Mouse (Mus musculus): ENCODE measurements at regions not wholly inside any gene's neighbourhood (a gene's known extent, or its start where the extent isn't known, plus 50 kb on each side); places are given as distances from the start of the nearest gene placed in this dataset.

GRCm38 (mm10) chr14:45056291-45056690 lies 68.3 kb downstream of the Ptger2 start:
- ATAC-seq (ENCODE audit: extremely low read depth, insufficient number of reproducible peaks, low FRiP score, poor library complexity, severe bottlenecking): no peak

DNA sequence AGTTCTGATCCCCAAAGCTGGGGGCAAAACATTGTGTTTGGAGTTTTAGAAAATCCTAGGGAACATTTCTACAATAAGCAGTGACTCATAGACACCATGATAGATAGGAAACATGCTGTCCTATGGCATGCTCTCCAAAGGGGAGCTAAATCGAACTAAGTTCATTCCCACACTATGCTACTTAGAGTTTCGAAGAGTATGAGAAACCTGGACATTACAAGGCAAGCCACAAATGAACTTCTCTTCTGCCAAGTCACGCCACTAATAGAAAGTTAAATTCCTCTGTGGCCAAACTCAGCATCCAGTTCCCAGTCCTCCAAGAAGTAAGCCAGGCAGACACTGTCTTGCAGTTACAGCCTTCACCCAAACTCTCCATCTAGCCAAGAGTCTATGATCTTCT lies 73.7 kb downstream of the Ptger2 start:
- no peak for ATAC-seq (ENCODE audit: extremely low read depth, insufficient number of reproducible peaks, low FRiP score, poor library complexity, severe bottlenecking)

GRCm38 (mm10) chr14:45064498-45064897 lies 76.5 kb downstream of the Ptger2 start:
- ATAC-seq (ENCODE audit: extremely low read depth, insufficient number of reproducible peaks, low FRiP score, poor library complexity, severe bottlenecking): no peak

DNA sequence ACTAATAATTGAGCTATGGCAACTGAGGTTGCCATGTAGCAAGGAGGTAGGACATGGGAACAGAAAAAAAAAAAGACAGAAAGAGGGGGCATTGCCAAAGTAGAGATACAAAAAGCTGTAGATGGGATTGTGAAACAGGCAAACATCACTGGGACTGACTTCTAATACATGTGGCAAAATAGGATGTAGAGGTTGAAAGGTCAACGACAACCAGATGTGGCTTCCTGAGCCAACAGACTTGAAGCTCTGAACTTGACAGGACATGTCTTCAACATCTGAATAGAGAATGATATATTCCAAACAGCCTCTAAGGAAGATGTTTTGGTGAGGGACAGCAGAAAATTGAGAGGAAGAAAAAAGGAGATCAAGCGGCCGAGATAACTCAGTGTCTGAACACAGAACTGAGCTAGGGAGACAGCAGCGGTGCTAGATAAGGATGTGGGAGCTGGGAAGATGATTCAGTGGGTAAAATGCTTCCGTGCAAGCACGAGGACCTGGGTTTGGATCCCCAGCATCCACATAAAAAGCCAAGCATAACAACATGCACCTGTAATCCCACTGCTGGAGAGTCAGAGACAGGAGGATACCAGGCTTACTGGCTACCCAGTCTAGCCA lies 81.7 kb downstream of the Ptger2 start:
- ATAC-seq (ENCODE audit: extremely low read depth, insufficient number of reproducible peaks, low FRiP score, poor library complexity, severe bottlenecking): no peak

- ATAC-seq (ENCODE audit: extremely low read depth, insufficient number of reproducible peaks, low FRiP score, poor library complexity, severe bottlenecking): no peak; the same call in 1 of the 2 replicates
Measured at GRCm38 (mm10) chr14:45074902-45075488, 87.0 kb downstream of the Ptger2 start.

GRCm38 (mm10) chr14:45077216-45077615 lies 89.2 kb downstream of the Ptger2 start:
- ATAC-seq (ENCODE audit: extremely low read depth, insufficient number of reproducible peaks, low FRiP score, poor library complexity, severe bottlenecking): no peak

- ATAC-seq (ENCODE audit: extremely low read depth, insufficient number of reproducible peaks, low FRiP score, poor library complexity, severe bottlenecking): peak; percentile 88
Measured at GRCm38 (mm10) chr14:45079793-45080192, 91.8 kb downstream of the Ptger2 start.

- no peak for ATAC-seq (ENCODE audit: extremely low read depth, insufficient number of reproducible peaks, low FRiP score, poor library complexity, severe bottlenecking)
Measured at GRCm38 (mm10) chr14:45080231-45080630, 92.2 kb downstream of the Ptger2 start.

GRCm38 (mm10) chr14:45083058-45083457 lies 95.1 kb downstream of the Ptger2 start:
- ATAC-seq (ENCODE audit: extremely low read depth, insufficient number of reproducible peaks, low FRiP score, poor library complexity, severe bottlenecking): no peak
